Mouse (Mus musculus): ENCODE measurements at regions not wholly inside any gene's neighbourhood (a gene's known extent, or its start where the extent isn't known, plus 50 kb on each side); places are given as distances from the start of the nearest gene placed in this dataset.

DNA sequence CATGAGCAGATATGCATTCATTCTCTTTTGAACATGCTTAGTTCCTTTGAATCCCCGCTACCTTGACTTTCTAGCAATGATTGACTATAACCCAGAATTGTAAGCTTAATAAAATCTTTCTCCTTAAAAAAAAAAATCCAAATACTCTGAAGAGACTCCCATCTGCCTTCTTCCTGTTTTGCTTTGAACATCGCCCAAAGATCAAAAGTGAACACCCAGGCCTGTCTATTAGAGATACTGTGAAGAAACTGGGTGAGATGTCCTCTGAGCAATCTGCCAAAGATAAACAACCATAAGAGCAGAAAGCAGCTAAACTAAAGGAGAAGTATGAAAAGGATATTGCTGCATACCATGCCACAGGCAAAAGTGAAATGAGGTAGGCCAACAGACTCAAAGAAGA, 527.1 kb upstream of the Alcam start:
- H3K4me3 ChIP-seq, result no peak overlapping the region
- no peak for TF ChIP-seq CTCF (IDR thresholded peaks at IDR 0.05)
- no peak overlapping the region for H3K27ac ChIP-seq
- DNase-seq (ENCODE audit: extremely low spot score in 1 of 2, low spot score in 2 of 2), result no peak
- intact Hi-C loops (cut with DNase I), result no loop called here

DNA sequence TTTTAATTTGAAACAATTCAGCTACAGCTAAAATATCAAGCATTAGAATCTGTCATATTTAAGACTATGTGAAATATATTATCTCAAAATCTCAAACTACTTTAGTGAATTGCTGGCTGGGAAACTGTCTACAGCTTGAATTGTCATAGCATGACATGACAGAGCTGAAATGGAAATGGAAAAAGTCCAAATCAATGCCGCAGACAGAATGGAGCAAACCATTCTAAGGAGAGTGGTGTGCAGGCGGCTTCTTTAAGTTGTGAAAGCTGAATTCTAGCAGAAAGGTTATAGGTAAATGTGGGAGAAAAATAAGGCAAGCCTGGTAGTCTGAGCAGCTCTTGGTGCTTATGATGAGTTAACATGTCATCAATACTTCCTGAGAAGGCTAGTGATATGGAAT, 518.9 kb upstream of the Alcam start:
- no peak for TF ChIP-seq CTCF (IDR thresholded peaks at IDR 0.05)
- DNase-seq (ENCODE audit: extremely low spot score in 1 of 2, low spot score in 2 of 2), result no peak
- intact Hi-C loops (cut with DNase I), result no loop called here

DNA sequence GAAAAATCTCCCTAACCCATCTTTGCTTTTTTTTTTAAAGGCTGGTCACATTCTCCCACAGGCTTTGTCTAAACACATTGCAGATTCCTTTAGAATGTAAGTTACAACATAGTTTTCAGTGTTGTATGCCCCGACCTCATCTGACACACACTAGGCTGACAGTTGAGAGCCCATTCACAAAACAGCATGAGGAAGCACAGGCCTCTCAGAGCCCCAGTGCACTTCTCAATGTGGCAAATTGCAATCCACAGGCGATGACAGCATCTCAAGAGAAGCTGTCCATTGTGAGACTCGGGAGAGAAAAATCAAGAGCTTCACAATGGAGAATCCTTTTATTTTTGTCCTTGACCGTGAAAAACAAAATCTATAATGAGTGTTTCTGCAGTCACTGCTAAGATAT, 493.8 kb upstream of the Alcam start:
- no peak for DNase-seq (ENCODE audit: extremely low spot score in 1 of 2, low spot score in 2 of 2)
- H3K4me3 ChIP-seq, result no peak overlapping the region
- intact Hi-C loops (cut with DNase I), result no loop called here
- H3K27ac ChIP-seq, result no peak overlapping the region
- TF ChIP-seq CTCF (IDR thresholded peaks at IDR 0.05), result no peak

More for the DNA sequence above, 518.9 kb upstream of the Alcam start:
- Histone ChIP-seq H3K27ac (no peak overlapping the region), H3K4me3 (no peak overlapping the region)

DNA sequence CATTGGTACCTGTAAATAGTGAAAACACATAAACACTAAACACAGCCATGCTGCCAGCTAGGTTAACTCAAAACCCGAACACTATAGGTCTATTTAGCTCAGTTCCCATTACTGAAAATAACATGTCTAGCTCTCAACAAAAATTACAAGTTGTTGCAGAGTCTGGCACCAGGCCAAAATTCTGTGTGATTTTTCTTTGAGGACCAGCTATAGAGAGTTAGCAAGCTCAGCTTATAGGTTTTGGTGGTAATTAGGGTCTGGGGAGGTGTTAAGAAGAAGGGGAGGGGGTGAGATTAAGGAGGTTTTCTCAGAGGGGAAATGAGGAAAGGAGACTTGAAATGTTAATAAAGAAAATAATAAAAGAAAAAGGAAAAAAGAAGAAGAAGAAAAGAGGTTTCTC, 480.9 kb upstream of the Alcam start:
- TF ChIP-seq CTCF (IDR thresholded peaks at IDR 0.05), result no peak
- H3K4me3 ChIP-seq, result no peak overlapping the region
- intact Hi-C loops (cut with DNase I), result no loop called here
- no peak overlapping the region for H3K27ac ChIP-seq
- DNase-seq (ENCODE audit: extremely low spot score in 1 of 2, low spot score in 2 of 2), result no peak

DNA sequence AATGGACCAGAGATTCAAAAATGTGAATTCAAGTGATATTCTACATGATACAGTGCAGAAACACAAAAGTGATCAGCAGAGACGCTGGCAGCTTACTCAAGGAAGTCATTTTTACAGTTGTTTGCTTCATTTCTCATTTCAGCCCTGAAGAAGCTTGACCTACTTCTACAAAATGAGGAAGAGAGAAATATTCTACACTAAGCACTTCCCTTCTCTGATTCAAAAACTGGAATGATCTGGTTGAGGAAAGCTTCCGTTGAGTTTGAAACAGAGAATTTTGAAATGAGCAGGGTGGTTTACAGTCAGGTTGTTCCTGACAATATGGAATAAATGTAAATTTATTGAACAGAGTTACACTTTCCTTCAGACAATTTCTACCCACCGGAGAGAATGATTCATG, 478.1 kb upstream of the Alcam start:
- Histone ChIP-seq H3K27ac (no peak overlapping the region), H3K4me3 (no peak overlapping the region)
- intact Hi-C loops (cut with DNase I), result no loop called here
- TF ChIP-seq CTCF (IDR thresholded peaks at IDR 0.05), result no peak
- DNase-seq (ENCODE audit: extremely low spot score in 1 of 2, low spot score in 2 of 2), result no peak

DNA sequence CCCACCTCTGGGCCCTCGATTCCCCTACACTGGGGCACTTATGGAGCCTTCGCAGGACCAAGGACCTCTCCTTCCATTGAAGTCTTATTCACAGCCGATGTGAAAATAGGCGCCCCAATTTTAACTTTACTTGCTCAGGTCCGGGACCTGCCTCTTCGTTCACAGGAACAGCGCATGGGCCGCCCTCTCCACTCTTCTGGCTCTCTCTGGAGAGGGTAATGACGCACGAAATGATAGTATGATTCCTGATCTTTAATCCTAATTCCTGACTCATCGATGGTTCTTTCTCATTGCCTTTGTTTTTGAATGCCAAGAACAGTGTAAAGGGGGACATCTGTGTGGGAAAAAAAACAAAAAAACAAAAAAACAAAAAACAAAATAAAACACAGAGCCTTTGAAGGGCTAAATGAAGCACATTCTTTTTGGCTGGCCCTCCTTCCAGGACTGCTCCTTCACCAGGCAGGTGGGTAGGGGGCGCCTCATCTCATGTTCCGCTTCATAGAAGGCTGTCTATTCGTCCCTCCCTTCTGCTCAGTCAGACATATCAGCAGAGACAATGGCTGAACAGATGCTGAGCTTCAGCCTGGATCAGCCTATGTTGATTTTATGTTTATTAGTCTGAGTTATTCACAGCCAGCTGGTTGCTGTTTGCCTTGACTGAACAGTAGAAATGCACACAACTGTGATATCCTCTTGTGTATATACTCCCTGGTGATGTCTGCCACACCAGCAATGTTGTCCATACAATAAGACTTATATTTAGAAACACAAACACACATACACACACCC, 438.8 kb upstream of the Alcam start:
- Histone ChIP-seq H3K27ac (no peak overlapping the region), H3K4me3 (no peak overlapping the region)
- no peak for TF ChIP-seq CTCF (IDR thresholded peaks at IDR 0.05)
- no peak for DNase-seq (ENCODE audit: extremely low spot score in 1 of 2, low spot score in 2 of 2)
- intact Hi-C loops (cut with DNase I), result no loop called here

DNA sequence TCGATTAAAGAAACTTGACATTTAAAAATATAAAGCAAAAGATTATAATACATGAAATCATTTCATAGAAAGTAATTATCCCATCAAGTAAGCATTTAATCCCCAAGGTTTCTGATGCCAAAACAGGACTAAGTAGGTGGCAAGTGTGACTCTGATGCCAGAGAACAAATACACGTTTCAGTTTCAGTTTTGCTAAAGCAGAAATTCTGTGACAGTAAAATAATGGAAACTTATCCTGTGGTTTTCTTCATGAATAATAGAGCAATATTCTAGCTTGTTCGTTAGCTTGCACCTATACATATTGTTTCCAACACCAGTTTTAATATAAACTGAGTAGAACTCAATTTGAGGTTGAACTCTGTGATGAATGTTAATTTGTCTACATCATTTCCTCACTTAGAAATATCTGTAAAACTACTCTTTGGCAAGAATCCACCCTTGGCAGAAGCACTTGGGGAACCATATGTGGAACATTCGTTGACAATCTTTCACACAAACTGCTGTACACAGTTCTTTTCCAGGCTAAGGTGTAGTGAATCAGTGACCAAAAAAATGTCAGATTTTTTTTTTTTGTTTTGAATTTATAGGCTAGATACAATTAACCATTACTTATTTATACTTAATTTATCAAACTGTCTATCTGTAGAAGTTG, 425.7 kb upstream of the Alcam start:
- Histone ChIP-seq H3K4me3 (no peak overlapping the region), H3K27ac (no peak overlapping the region)
- intact Hi-C loops (cut with DNase I), result no loop called here
- no peak for DNase-seq (ENCODE audit: extremely low spot score in 1 of 2, low spot score in 2 of 2)
- TF ChIP-seq CTCF (IDR thresholded peaks at IDR 0.05), result no peak

DNA sequence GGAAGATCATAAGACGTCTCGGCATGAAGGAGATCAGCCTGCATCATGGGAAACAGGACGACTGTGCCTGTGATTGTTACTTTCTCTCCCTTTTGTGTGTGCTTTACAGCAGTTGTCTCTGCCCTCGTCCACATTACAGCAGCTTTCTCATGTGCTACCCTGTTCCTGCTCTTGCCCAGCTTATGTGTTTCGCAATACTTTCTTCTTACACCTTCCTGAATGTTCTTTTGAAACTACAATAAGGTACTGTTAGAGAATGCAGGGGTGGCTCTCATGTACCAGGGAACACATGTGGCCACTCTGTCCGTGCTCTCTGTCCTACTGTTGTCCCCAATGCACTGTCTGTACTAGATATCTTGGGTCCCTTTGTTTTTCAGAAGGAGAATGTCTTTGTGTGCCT, 414.0 kb upstream of the Alcam start:
- Histone ChIP-seq H3K4me3 (no peak overlapping the region), H3K27ac (no peak overlapping the region)
- TF ChIP-seq CTCF (IDR thresholded peaks at IDR 0.05), result no peak
- intact Hi-C loops (cut with DNase I), result no loop called here
- no peak for DNase-seq (ENCODE audit: extremely low spot score in 1 of 2, low spot score in 2 of 2)

DNA sequence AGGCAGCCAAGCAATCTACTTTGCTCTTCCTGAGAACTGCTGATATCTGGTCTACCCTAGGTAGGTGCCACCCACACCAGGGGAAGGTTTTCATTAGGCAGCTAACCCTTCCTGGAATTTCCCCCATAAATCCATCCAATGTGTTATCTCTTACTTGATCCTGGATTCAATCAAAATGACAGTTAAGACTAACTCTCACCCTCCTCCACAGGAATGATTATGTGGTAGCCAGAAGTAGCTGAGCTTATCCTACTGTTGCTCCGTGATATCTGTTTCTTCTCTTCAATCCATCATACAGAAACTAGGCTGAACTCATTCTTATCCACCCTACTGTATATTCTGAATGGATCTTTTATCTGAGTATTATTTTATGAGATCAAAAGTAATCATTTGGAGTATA, 409.7 kb upstream of the Alcam start:
- TF ChIP-seq CTCF (IDR thresholded peaks at IDR 0.05), result no peak
- Histone ChIP-seq H3K4me3 (no peak overlapping the region), H3K27ac (no peak overlapping the region)
- intact Hi-C loops (cut with DNase I), result no loop called here
- no peak for DNase-seq (ENCODE audit: extremely low spot score in 1 of 2, low spot score in 2 of 2)

DNA sequence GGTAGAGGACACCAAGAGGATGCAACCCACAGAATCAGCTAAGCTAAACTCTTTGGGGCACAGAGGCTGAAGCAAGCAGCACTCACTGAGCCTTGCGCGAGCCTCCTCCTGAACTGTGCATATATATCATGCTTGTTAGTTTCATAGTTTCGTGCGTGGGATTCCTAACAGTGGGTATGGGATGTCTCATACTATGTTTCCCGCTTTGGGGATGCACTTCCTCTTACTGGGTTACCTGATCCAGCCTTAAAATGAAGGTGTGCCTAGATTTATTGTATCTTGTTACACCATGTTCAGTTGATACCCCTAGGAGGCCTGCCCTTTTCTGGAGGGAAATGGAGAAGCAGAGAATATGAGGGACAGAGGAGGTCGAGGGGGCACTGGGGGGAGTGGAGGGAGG, 407.4 kb upstream of the Alcam start:
- Histone ChIP-seq H3K4me3 (no peak overlapping the region), H3K27ac (no peak overlapping the region)
- DNase-seq (ENCODE audit: extremely low spot score in 1 of 2, low spot score in 2 of 2), result no peak
- no peak for TF ChIP-seq CTCF (IDR thresholded peaks at IDR 0.05)
- intact Hi-C loops (cut with DNase I), result no loop called here

DNA sequence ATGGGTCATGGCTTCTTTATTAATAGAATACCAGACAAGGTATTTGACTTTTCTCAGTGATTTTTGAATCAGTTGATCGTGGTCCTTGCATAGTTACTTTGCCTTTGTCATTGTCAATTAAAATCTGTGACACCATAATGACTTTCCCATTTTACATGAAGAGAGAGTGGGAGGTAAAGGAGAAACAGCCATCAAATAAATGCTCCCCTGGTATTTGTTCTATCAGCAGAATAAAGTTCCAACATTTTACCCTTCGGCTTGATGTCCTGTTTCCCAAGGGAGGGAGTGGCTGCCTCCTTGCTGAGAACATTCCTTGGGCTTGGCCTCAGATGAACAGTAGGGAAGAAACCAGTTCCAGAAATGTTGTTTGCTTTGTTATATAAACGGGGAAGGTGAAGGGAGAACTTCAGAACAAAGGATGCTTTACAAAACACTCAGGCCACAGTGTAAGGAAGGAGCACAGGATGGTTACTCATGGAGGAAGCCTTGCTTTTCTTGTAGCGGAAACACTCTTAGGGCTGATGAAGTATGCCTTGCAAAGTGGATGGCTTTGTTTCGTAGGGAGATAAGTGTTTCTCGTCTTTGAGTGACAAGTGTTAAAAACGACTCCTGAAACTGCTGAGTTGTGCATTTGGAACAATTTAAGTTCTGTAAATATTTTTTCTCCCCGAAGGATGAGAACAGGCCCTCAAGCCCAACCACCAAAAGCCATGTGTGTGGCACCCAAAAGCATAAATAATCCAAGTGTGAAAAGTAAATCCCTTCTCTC, 404.8 kb upstream of the Alcam start:
- Histone ChIP-seq H3K27ac (no peak overlapping the region), H3K4me3 (no peak overlapping the region)
- no peak for DNase-seq (ENCODE audit: extremely low spot score in 1 of 2, low spot score in 2 of 2)
- intact Hi-C loops (cut with DNase I), result no loop called here
- no peak for TF ChIP-seq CTCF (IDR thresholded peaks at IDR 0.05)

DNA sequence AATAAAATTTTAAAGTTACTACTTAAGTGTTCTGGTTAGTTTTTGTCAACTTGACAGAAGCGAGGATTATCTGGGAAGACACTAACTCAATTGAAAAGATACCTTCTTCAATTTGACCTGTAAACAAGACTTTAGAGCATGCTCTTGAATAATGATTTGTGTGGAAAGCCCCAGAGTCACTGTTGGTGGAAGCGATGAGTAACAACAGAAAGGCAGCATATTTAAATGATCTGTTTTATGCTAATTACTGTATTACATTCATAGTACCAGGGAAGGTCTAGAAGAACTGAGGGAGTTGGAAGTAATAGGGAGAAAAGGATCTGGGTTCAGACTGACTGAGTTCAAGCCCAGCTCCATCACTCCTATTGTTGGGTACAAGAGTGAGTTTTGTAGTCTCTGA, 397.3 kb upstream of the Alcam start:
- H3K4me3 ChIP-seq, result no peak overlapping the region
- intact Hi-C loops (cut with DNase I), result no loop called here
- H3K27ac ChIP-seq, result no peak overlapping the region
- no peak for TF ChIP-seq CTCF (IDR thresholded peaks at IDR 0.05)
- DNase-seq (ENCODE audit: extremely low spot score in 1 of 2, low spot score in 2 of 2), result no peak

Data from left cerebral cortex, adult 2 months (tissue).